Mouse (Mus musculus): Measurements from ENCODE around the gene Elf4.

DNA sequence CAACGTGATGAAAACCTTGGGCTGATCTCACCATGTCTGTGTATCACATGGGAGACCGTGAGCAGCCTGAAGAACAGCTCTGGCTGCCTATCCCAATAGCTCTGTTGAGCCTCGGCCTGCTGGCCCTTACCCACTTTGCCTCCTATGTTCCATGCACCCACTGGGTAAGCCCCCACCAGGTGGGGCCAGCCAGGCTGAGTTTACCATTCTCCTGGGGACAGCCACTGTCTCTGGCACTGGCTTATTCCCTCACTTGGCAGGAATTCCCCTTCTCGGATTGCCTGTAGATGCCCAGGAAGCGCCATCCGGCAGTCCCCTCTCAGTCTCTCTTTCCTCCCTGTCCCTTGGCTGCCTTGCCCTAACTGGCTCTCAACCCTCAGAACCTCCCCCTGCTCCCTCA lies 6.0 kb downstream of the Elf4 start:
- TF ChIP-seq CTCF (conservative IDR thresholded peaks at IDR 0.05 in 1 of 2, IDR thresholded peaks at IDR 0.05 in 1 of 2; ENCODE audit: low read depth in 2 of 2, low read length in 2 of 2) (no peak), POLR2A (IDR thresholded peaks at IDR 0.05; ENCODE audit: low read depth, low read length) (no peak), ZMIZ1 (IDR thresholded peaks at IDR 0.05; ENCODE audit: low read depth, low read length) (no peak), JUND (conservative IDR thresholded peaks at IDR 0.05; ENCODE audit: low read depth, low read length) (no peak), NELFE (IDR thresholded peaks at IDR 0.05; ENCODE audit: low read depth, low read length) (no peak), MEF2A (IDR thresholded peaks at IDR 0.05; ENCODE audit: borderline replicate concordance, low read depth, low read length) (no peak), USF1 (IDR thresholded peaks at IDR 0.05; ENCODE audit: low read depth, low read length) (no peak), ZKSCAN1 (IDR thresholded peaks at IDR 0.05; ENCODE audit: borderline replicate concordance, low read depth, low read length) (no peak), CHD2 (IDR thresholded peaks at IDR 0.05; ENCODE audit: low read length) (no peak), SMC3 (IDR thresholded peaks at IDR 0.05; ENCODE audit: low read depth, low read length) (no peak), E2F4 (IDR thresholded peaks at IDR 0.05; ENCODE audit: insufficient replicate concordance, low read depth, low read length) (no peak), ZNF384 (IDR thresholded peaks at IDR 0.05; ENCODE audit: low read depth, low read length) (no peak)
